Mouse (Mus musculus) limb, embryonic 11.5 days (tissue): ENCODE data around the gene Mllt1. TPM values are rescaled to one million over a fixed set of nuclear protein-coding genes. Genes with fewer than 3 reads are reported as not detected.

Experiments
- ATAC-seq: fragments of 200-750 bp; cut with Nextera tagmentation; 2 replicates; pipeline ENCODE4 v1.8.0; 2017; ENCODE audit warnings: low read depth; ENCODE audit not compliant: insufficient number of reproducible peaks, low FRiP score, low TSS enrichment
- DNase-seq: peaks from one replicate; pipeline ENCODE4 v3.0.0-alpha.2; 2015; ENCODE audit warnings: low spot score
- H3K27ac ChIP-seq: fragments of 300-500 bp; sonication (generic); replicated peaks from 2 replicates; pipeline ENCODE4 v1.5.1; 2014; ENCODE audit warnings: low read depth, mild to moderate bottlenecking, low read length
- H3K27me3 ChIP-seq: fragments of 300-500 bp; sonication (generic); 2 replicates; pipeline ENCODE4 v1.6.1; 2014; ENCODE audit warnings: mild to moderate bottlenecking, low read length, mixed read lengths; ENCODE audit not compliant: control insufficient read depth, insufficient read depth
- H3K36me3 ChIP-seq: fragments of 300-500 bp; sonication (generic); 2 replicates; pipeline ENCODE4 v1.6.1; 2014; ENCODE audit warnings: mild to moderate bottlenecking, low read length, moderate library complexity, mixed read lengths; ENCODE audit not compliant: control insufficient read depth, insufficient read depth
- H3K4me1 ChIP-seq: fragments of 300-500 bp; sonication (generic); 2 replicates; pipeline ENCODE4 v1.6.1; 2014; ENCODE audit warnings: low read length, mixed read lengths; ENCODE audit not compliant: control insufficient read depth, insufficient read depth
- H3K4me2 ChIP-seq: fragments of 300-500 bp; sonication (generic); 2 replicates; pipeline ENCODE4 v1.6.1; 2014; ENCODE audit warnings: low read depth, mild to moderate bottlenecking, moderate library complexity; ENCODE audit not compliant: severe bottlenecking
- H3K4me3 ChIP-seq: fragments of 300-500 bp; sonication (generic); 2 replicates; pipeline ENCODE4 v1.5.1; 2014; ENCODE audit warnings: low read depth, low read length
- H3K9ac ChIP-seq: fragments of 300-500 bp; sonication (generic); 2 replicates; pipeline ENCODE4 v1.6.1; 2014; ENCODE audit warnings: mild to moderate bottlenecking, low read length
- H3K9me3 ChIP-seq: fragments of 300-500 bp; sonication (generic); 2 replicates; pipeline ENCODE4 v1.6.1; 2016; ENCODE audit warnings: low read length; ENCODE audit not compliant: control insufficient read depth
- WGBS: fragments of 180-500 bp; shearing (Covaris S2); extraction: QIAGEN DNeasy Blood & Tissue Kit; methylation state at CpG from one replicate; pipeline ENCODE4 v1.1.7; 2014; 5-methylcytosine and 5-hydroxymethylcytosine counted together
- polyA plus RNA-seq: library from polyadenylated mRNA; unstranded; fragments of >200 nt; fragmentation: Nextera tagmentation; extraction: Ambion mirVana; gene quantifications from 2 replicates; pipeline ENCODE4 v1.2.1, GENCODE M21; 2014

Mllt1 gene
- polyA plus RNA-seq, 1 experiment from 2014 or later, result 43.1 TPM

- no peaks in the 10 kb centered on the region for H3K36me3 ChIP-seq
- H3K4me3 ChIP-seq, result no peak overlapping the region
- 86% methylated on average over 13 of the region's 13 CpGs for WGBS
- H3K27me3 ChIP-seq, result no peaks in the 10 kb centered on the region
- no peak overlapping the region for H3K27ac ChIP-seq
- H3K9me3 ChIP-seq, result no peaks in the 10 kb centered on the region
- no peak overlapping the region for H3K9ac ChIP-seq
- no peak overlapping the region for H3K4me2 ChIP-seq
- ATAC-seq (no peak), DNase-seq (no peak)
- no peaks in the 10 kb centered on the region for H3K4me1 ChIP-seq
Measured at GRCm38 (mm10) chr17:56849710-56850109, 85.5 kb downstream of the Mllt1 start.

- Histone ChIP-seq H3K4me1 (no peaks in the 10 kb centered on the region), H3K4me3 (no peak overlapping the region), H3K36me3 (no peaks in the 10 kb centered on the region), H3K27me3 (no peaks in the 10 kb centered on the region), H3K27ac (no peak overlapping the region), H3K9ac (no peak overlapping the region), H3K4me2 (no peak overlapping the region), H3K9me3 (no peaks in the 10 kb centered on the region)
- ATAC-seq (no peak), DNase-seq (no peak)
- WGBS, result 86% methylated on average over 5 of the region's 5 CpGs
Measured at GRCm38 (mm10) chr17:56848785-56849184, 86.4 kb downstream of the Mllt1 start.

GRCm38 (mm10) chr17:56843678-56844077, 91.5 kb downstream of the Mllt1 start:
- Histone ChIP-seq H3K4me3 (no peak overlapping the region), H3K9me3 (no peaks in the 10 kb centered on the region), H3K36me3 (no peaks in the 10 kb centered on the region), H3K27me3 (no peaks in the 10 kb centered on the region), H3K4me2 (no peak overlapping the region), H3K4me1 (no peaks in the 10 kb centered on the region), H3K27ac (no peak overlapping the region), H3K9ac (no peak overlapping the region)
- WGBS, result 86% methylated on average over 5 of the region's 5 CpGs
- ATAC-seq (no peak), DNase-seq (no peak)

Other genes starting within 250 kb of the Mllt1 start
- gene Ndufa11, start 217.6 kb downstream of the Mllt1 start, polyA plus RNA-seq, result 413 and 428 TPM in 2 replicates
- 19.7 and 21.1 TPM in 2 replicates for gene Vmac, start 217.4 kb downstream of the Mllt1 start, polyA plus RNA-seq
- 19.0 and 19.9 TPM in 2 replicates for gene Nrtn, start 177.9 kb downstream of the Mllt1 start, polyA plus RNA-seq
- gene Dus3l, start 170.7 kb downstream of the Mllt1 start, polyA plus RNA-seq, result 37.3 and 38.2 TPM in 2 replicates
- gene Prr22, start 165.2 kb downstream of the Mllt1 start, polyA plus RNA-seq, result 1.2 TPM in 2 replicates
- gene Rfx2, start 104.4 kb downstream of the Mllt1 start, polyA plus RNA-seq, result 2.7 and 2.9 TPM in 2 replicates
- gene Acsbg2, start 61.0 kb downstream of the Mllt1 start, polyA plus RNA-seq, result not detected in 2 replicates
- 0.40 and 0.50 TPM in 2 replicates for gene 1700061G19Rik, start 59.9 kb downstream of the Mllt1 start, polyA plus RNA-seq
- not detected in 2 replicates for gene Acer1, start 46.7 kb upstream of the Mllt1 start, polyA plus RNA-seq
- gene Clpp, start 54.9 kb upstream of the Mllt1 start, polyA plus RNA-seq, result 155 and 159 TPM in 2 replicates
- gene Alkbh7, start 61.9 kb upstream of the Mllt1 start, polyA plus RNA-seq, result 40.2 and 42.1 TPM in 2 replicates
- 0.72 TPM in 1 of 2 replicates, not detected in the other for gene Pspn, start 64.6 kb upstream of the Mllt1 start, polyA plus RNA-seq
- 73.8 and 76.6 TPM in 2 replicates for gene Gtf2f1, start 75.9 kb upstream of the Mllt1 start, polyA plus RNA-seq
- 0.21 and 0.37 TPM in 2 replicates for gene Gm17949, start 76.1 kb upstream of the Mllt1 start, polyA plus RNA-seq
- gene Khsrp, start 96.1 kb upstream of the Mllt1 start, polyA plus RNA-seq, result 48.4 and 48.7 TPM in 2 replicates
- not detected in 2 replicates for gene Slc25a41, start 106.2 kb upstream of the Mllt1 start, polyA plus RNA-seq
- 1.0 and 1.1 TPM in 2 replicates for gene Crb3, start 123.7 kb upstream of the Mllt1 start, polyA plus RNA-seq
- gene Slc25a23, start 124.4 kb upstream of the Mllt1 start, polyA plus RNA-seq, result 4.5 TPM in 2 replicates
- 0.43 and 0.51 TPM in 2 replicates for gene Dennd1c, start 143.1 kb upstream of the Mllt1 start, polyA plus RNA-seq
- 11.1 and 11.8 TPM in 2 replicates for gene Tubb4a, start 152.4 kb upstream of the Mllt1 start, polyA plus RNA-seq
- gene Tnfsf9, start 169.9 kb upstream of the Mllt1 start, polyA plus RNA-seq, result 8.4 and 9.3 TPM in 2 replicates
- gene Cd70, start 214.4 kb upstream of the Mllt1 start, polyA plus RNA-seq, result not detected in 2 replicates